Mouse (Mus musculus): ENCODE measurements around the gene Plekhm1.

GRCm38 (mm10) chr11:103358316-103358715 lies 54.2 kb downstream of the Plekhm1 start:
- TF ChIP-seq NELFE (IDR thresholded peaks at IDR 0.05; ENCODE audit: low read depth, low read length): no peak
- no peak for TF ChIP-seq TCF12 (IDR thresholded peaks at IDR 0.05; ENCODE audit: low read depth, low read length)
- TF ChIP-seq ZNF384 (IDR thresholded peaks at IDR 0.05; ENCODE audit: low read depth, low read length): no peak
- no peak for TF ChIP-seq RAD21 (IDR thresholded peaks at IDR 0.05; ENCODE audit: low read depth, low read length)
- TF ChIP-seq CHD2 (IDR thresholded peaks at IDR 0.05; ENCODE audit: low read length): no peak

All from MEL (cell line).